Mouse (Mus musculus) heart, embryonic 10.5 days (tissue): ENCODE measurements around the gene Lamb3. TPM values are rescaled to one million over a fixed set of nuclear protein-coding genes. Genes with fewer than 3 reads are reported as not detected.
A peak's percentile ranks its signal among the peaks of the same experiment; 100 is the strongest.

ENCODE experiments used
- DNase-seq: peaks from one replicate; pipeline ENCODE4 v3.0.0-alpha.2; 2017; ENCODE audit warnings: low spot score
- H3K27ac ChIP-seq: fragments of 300-500 bp; sonication (generic); 2 replicates; pipeline ENCODE4 v1.5.1; 2016; ENCODE audit warnings: mild to moderate bottlenecking
- H3K27me3 ChIP-seq: fragments of 300-500 bp; sonication (generic); 2 replicates; pipeline ENCODE4 v1.6.1; 2016; ENCODE audit warnings: mild to moderate bottlenecking; ENCODE audit not compliant: poor library complexity, insufficient read depth, severe bottlenecking
- H3K36me3 ChIP-seq: fragments of 300-500 bp; sonication (generic); 2 replicates; pipeline ENCODE4 v1.6.1; 2016; ENCODE audit warnings: mild to moderate bottlenecking, moderate library complexity
- H3K4me1 ChIP-seq: fragments of 300-500 bp; sonication (generic); 2 replicates; pipeline ENCODE4 v1.6.1; 2016; ENCODE audit warnings: mild to moderate bottlenecking
- H3K4me3 ChIP-seq: fragments of 300-500 bp; sonication (generic); 2 replicates; pipeline ENCODE4 v1.5.1; 2016; ENCODE audit warnings: mild to moderate bottlenecking, moderate library complexity
- H3K9me3 ChIP-seq: fragments of 300-500 bp; sonication (generic); 2 replicates; pipeline ENCODE4 v1.6.1; 2016; ENCODE audit warnings: mild to moderate bottlenecking, moderate library complexity
- WGBS: fragments of 180-500 bp; shearing (Covaris S2); methylation state at CpG from one replicate; pipeline ENCODE4 v1.1.7; 2016; 5-methylcytosine and 5-hydroxymethylcytosine counted together
- polyA plus RNA-seq: library from polyadenylated mRNA; unstranded; fragments of >200 nt; fragmentation: Nextera tagmentation; extraction: Ambion mirVana; gene quantifications from 2 replicates; pipeline ENCODE4 v1.2.1, GENCODE M21; 2016

The Lamb3 gene
- polyA plus RNA-seq, 1 experiment from 2014 or later: 1.7 TPM

DNA sequence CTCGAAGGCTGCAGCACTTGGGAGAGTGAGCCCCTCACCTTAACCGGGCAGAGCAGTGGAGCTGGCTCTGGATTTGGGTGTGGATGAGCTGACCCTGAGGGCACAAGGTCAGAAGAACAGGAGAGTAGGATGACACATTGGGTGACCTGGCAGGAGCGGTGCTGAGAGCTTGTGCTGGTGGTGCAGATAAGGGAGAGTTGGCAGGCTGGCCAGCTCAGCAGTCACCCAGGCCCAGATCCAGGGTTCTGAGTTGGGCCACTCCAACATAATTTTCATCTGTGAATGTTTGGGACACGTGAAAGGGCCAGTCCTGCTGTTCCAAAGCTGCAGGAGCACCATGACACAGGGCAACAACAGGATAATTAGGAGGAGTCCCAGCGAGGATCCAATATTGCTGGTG lies 3.9 kb downstream of the Lamb3 start:
- Histone ChIP-seq H3K4me3 (no peak overlapping the region), H3K4me1 (peaks cover 8% of the 10 kb centered on the region; the same call in 1 of the 2 replicates), H3K36me3 (no peaks in the 10 kb centered on the region), H3K27ac (no peak overlapping the region), H3K27me3 (no peaks in the 10 kb centered on the region), H3K9me3 (no peaks in the 10 kb centered on the region)
- no peak for DNase-seq
- WGBS: 59% methylated on average over 5 of the region's 5 CpGs

DNA sequence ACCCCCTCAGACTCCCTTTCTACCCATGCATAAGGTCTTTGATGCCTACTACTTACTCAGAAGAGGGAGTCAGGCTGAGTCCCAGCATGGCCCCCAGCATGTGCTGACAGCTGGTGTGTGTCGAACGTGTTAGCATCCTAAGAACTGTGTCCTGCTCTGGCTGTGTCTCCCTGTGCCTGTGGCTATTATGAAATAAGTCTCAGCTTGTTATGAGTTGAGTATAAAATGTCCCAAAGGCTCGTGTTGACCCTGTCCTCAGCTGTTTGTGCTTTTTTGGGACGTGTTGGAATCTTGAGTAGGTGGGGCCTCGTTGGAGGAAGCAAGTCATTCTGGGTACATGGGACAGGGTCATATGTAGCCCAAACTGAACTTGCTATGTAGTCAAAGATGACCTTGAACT lies 6.6 kb downstream of the Lamb3 start:
- peaks cover 8% of the 10 kb centered on the region; the same call in 1 of the 2 replicates for H3K4me1 ChIP-seq
- 68% methylated on average over 5 of the region's 5 CpGs for WGBS
- H3K36me3 ChIP-seq: no peaks in the 10 kb centered on the region
- no peak overlapping the region for H3K27ac ChIP-seq
- DNase-seq: no peak
- H3K4me3 ChIP-seq: no peak overlapping the region
- H3K27me3 ChIP-seq: no peaks in the 10 kb centered on the region
- H3K9me3 ChIP-seq: no peaks in the 10 kb centered on the region

DNA sequence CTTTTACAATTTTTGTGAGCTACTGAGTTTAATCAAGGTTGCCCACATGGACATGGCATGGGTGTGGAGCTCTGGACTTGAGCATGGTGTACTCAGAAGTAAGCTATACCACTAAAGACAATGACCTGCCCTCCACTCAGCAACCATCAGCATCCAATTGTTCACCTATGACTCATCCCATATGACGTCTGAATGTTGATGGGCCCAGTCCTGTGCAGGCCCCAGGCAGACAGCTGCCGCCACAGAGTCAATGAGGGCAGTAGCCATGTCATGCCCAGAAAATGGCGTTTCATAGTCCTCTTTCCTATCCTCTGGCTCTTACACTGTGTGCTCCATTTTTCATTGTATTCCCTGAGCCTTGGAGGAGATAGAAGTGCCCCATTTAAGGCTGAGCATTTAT lies 8.5 kb downstream of the Lamb3 start:
- H3K36me3 ChIP-seq: no peaks in the 10 kb centered on the region
- H3K4me1 ChIP-seq: peaks cover 7% of the 10 kb centered on the region; the same call in 1 of the 2 replicates
- no peak overlapping the region for H3K4me3 ChIP-seq
- WGBS: 73% methylated on average over 3 of the region's 3 CpGs
- no peak overlapping the region for H3K27ac ChIP-seq
- no peak for DNase-seq
- H3K27me3 ChIP-seq: no peaks in the 10 kb centered on the region
- no peaks in the 10 kb centered on the region for H3K9me3 ChIP-seq

DNA sequence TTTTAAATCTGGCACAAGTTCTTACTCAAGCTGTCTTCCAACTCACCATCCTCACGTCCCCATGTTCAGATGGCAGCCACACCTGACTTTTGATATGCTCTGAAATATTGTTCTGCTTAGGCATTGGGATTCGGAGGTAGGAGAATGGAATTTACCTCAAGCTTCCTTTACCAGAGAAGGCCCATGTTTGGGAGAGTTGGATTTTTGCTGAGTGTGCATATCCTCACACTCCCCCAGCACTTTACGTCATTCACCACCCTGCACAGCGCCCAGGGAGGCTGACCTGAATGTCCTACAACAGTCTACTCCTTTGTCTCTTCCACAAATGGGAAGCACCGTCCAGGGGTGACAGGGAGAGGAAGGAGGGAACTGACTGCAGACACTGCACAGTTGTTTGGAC lies 12.9 kb downstream of the Lamb3 start:
- Histone ChIP-seq H3K9me3 (no peaks in the 10 kb centered on the region), H3K4me3 (no peak overlapping the region), H3K27me3 (no peaks in the 10 kb centered on the region), H3K27ac (no peak overlapping the region), H3K4me1 (no peaks in the 10 kb centered on the region), H3K36me3 (no peaks in the 10 kb centered on the region)
- 57% methylated on average over 5 of the region's 5 CpGs for WGBS
- no peak for DNase-seq

DNA sequence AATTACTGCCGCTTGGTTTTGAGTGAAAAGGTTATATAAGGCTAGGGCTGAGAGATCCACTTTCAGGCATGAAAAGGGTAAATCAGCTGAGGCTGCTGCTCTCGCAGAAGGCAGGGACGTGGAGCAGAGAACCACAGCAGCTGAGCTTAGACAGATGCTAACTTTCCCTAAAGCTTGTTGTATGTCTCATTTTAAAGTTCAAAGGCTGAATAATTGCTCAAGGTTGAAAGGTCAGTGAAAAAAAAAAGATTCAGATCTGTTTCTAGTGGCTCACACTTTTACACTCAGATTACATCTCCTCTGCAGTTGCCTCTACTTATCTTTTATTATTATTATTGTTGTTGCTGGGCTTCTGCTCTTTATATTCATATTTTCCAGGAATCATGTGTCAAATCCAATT lies 18.0 kb downstream of the Lamb3 start:
- DNase-seq: no peak
- 60% methylated on average over 3 of the region's 3 CpGs for WGBS
- H3K27ac ChIP-seq: no peak overlapping the region

DNA sequence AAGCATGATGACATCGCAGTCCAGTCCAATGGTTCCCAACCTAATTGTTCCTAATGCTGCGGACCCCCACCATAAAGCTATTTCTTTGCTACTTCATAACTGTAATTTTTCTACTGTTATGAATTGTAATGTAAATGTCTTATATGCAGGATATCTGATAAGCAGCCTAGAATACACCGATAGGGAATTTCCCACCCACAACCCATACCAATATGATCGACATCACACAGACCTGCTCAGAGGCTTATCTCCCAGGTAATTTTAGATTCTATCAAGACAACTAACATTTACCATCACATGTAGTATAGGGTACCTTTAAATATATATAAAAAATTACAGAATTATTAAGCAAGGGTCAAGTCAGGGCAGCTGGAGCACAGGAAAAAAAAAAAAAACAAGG lies 18.6 kb downstream of the Lamb3 start:
- no peaks in the 10 kb centered on the region for H3K36me3 ChIP-seq
- WGBS: 88% methylated on average over 4 of the region's 4 CpGs
- H3K4me1 ChIP-seq: peaks cover 8% of the 10 kb centered on the region
- H3K27me3 ChIP-seq: no peaks in the 10 kb centered on the region
- H3K9me3 ChIP-seq: no peaks in the 10 kb centered on the region
- H3K4me3 ChIP-seq: no peak overlapping the region
- DNase-seq: no peak
- H3K27ac ChIP-seq: no peak overlapping the region

More for the DNA sequence above, 18.0 kb downstream of the Lamb3 start:
- H3K9me3 ChIP-seq: no peaks in the 10 kb centered on the region
- H3K4me3 ChIP-seq: no peak overlapping the region
- H3K36me3 ChIP-seq: no peaks in the 10 kb centered on the region
- no peaks in the 10 kb centered on the region for H3K27me3 ChIP-seq
- H3K4me1 ChIP-seq: peaks cover 4% of the 10 kb centered on the region; the same call in 1 of the 2 replicates

DNA sequence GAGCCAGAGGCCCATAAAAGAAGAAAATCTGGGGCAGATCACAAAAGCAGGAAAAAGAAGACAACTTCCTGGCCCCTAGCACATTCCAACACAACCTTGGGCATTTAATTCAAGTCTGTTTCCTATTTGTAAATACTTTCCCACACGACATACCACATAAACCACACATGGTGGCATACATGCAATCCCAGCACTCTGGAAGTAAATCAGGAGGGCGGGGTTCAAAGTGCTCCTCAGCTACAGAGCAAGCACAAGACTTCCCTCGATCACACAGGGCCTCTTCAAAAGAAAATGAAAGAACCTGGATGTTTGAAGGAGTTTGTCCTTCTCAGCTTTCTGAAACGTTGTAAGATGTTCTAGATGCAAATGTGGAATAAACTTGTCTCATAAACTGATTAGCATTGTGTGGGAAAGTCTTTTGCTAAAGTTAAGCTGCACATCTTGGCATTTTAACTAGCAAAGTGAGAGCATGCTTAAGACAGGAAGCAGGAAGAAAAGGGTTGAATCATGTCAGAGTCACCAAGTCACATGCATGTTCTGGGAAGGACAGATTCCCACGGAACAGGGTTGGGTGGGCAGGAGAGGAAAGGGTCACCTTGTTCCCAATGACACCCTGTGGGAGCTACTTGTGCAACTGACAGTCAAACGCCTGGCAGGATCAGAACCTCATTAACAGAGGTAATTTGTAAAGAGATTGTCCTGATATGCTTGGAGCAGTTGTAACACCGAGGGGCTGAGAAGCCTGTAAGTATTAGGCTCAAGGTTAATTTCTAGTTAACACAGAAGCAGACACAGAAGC lies 19.4 kb downstream of the Lamb3 start:
- no peaks in the 10 kb centered on the region for H3K36me3 ChIP-seq
- 40% methylated on average over 7 of the region's 7 CpGs for WGBS
- H3K9me3 ChIP-seq: no peaks in the 10 kb centered on the region
- peaks cover 16% of the 10 kb centered on the region for H3K4me1 ChIP-seq
- H3K4me3 ChIP-seq: no peak overlapping the region
- no peaks in the 10 kb centered on the region for H3K27me3 ChIP-seq
- no peak for DNase-seq
- H3K27ac ChIP-seq: no peak overlapping the region

DNA sequence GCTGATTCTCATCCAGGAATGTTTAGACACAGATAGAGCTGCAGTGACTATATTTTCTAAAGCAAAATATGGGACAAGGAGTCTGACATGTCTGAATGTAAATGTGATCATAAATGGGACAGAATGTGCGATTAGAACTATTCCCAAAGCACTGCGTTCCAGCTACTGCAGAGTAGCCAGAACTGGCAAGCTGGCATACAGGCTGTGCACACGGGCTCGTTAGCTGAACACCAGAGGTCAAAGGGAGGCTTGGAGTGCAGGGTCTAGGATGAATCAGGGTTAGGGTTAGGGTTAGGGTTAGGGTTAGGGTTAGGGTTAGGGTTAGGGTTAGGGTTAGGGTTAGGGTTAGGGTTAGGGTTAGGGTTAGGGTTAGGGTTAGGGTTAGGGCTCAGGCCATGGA lies 20.0 kb downstream of the Lamb3 start:
- Histone ChIP-seq H3K4me3 (no peak overlapping the region), H3K27ac (no peak overlapping the region), H3K36me3 (no peaks in the 10 kb centered on the region), H3K4me1 (peaks cover 18% of the 10 kb centered on the region), H3K9me3 (no peaks in the 10 kb centered on the region), H3K27me3 (no peaks in the 10 kb centered on the region)
- 82% methylated on average over 4 of the region's 4 CpGs for WGBS
- DNase-seq: no peak

DNA sequence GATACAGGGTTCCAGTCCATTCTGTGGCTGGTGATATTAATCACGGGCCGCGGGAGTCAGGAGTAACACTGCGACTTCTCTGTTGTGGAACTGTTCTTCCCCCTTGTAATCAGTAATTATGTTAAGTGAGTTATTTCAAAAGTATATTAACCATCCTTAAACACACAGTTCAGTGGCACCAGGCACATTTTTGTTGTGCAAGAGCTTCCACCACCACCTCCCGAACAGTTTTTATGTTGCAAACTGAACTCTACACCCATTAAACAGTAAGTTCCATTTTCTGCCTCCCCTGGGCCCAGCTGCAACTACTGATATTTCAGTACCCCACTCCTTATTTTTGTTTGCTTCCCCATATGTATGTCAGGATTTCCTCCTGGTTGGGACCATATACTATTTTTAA lies 22.1 kb downstream of the Lamb3 start:
- Histone ChIP-seq H3K4me1 (peaks cover 18% of the 10 kb centered on the region), H3K27ac (no peak overlapping the region), H3K36me3 (no peaks in the 10 kb centered on the region), H3K9me3 (no peaks in the 10 kb centered on the region), H3K4me3 (no peak overlapping the region), H3K27me3 (no peaks in the 10 kb centered on the region)
- DNase-seq: no peak
- WGBS: 87% methylated on average over 5 of the region's 5 CpGs

DNA sequence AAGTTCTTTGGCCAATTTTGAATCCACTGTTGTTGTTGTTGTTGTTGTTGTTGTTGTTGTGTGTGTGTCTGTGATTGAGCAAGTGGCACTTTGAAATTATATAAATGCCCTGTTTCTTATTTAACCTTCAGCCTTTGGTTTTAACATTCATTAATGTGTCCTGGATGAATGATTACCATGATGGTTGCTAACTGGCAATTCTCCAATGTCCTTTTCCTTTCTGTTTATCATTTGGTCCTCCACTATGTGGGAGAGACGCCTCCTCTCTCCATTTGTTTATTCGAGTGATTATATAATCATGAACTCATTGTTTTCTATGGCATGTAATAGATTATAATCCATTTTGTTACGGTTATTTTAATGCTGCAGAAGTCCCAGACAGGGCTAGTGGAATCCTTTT lies 23.0 kb downstream of the Lamb3 start:
- H3K4me1 ChIP-seq: peaks cover 18% of the 10 kb centered on the region
- WGBS: 73% methylated on average over 3 of the region's 3 CpGs
- no peak overlapping the region for H3K4me3 ChIP-seq
- no peaks in the 10 kb centered on the region for H3K27me3 ChIP-seq
- DNase-seq: no peak
- H3K36me3 ChIP-seq: no peaks in the 10 kb centered on the region
- no peak overlapping the region for H3K27ac ChIP-seq
- no peaks in the 10 kb centered on the region for H3K9me3 ChIP-seq

DNA sequence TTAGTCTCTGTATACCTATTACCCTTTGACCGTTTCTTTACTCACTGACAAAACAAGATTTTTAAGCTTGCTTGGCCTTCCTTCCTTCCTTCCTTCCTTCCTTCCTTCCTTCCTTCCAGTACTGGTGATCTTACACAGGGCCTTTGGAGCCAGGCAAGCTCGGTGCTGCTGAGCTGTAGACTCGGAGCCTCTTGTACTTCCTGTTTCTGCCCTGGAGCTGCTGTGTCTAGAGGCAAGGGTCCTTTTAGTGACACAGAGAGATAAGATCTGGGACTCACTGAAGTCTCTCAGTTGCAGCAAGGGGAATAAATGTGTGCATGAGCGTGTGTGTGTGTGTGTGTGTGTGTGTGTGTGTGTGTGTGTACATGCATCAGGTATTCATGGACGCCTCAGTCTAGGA lies 23.4 kb downstream of the Lamb3 start:
- H3K27me3 ChIP-seq: no peaks in the 10 kb centered on the region
- H3K4me1 ChIP-seq: peaks cover 18% of the 10 kb centered on the region
- no peaks in the 10 kb centered on the region for H3K9me3 ChIP-seq
- no peak for DNase-seq
- no peaks in the 10 kb centered on the region for H3K36me3 ChIP-seq
- H3K4me3 ChIP-seq: no peak overlapping the region
- H3K27ac ChIP-seq: peak overlapping the region; percentile 47; the same call in 1 of the 2 replicates
- 45% methylated on average over 5 of the region's 5 CpGs for WGBS

DNA sequence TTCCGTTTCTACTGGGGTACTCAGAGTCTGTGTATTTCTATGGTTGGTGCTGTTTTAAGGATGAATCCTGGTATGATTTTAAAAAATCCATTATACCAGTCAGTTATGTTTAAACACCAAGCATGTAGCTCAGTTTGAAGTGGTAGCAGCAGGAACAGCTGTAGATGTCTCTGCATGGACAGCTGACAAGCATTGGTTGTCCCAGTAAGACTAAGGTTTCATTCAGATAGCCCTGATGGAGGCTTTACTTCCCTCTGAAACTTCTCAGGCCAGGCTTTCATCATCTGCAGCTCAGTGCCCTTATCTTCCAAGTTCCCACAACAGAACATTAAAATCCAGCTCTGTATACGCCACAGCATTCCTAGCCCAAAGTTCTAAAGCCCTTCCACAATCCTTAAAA lies 25.2 kb downstream of the Lamb3 start:
- Histone ChIP-seq H3K27me3 (no peaks in the 10 kb centered on the region), H3K9me3 (no peaks in the 10 kb centered on the region), H3K4me3 (no peak overlapping the region), H3K36me3 (no peaks in the 10 kb centered on the region), H3K4me1 (peaks cover 14% of the 10 kb centered on the region), H3K27ac (no peak overlapping the region)
- WGBS: 79% methylated on average over 2 of the region's 2 CpGs
- no peak for DNase-seq

DNA sequence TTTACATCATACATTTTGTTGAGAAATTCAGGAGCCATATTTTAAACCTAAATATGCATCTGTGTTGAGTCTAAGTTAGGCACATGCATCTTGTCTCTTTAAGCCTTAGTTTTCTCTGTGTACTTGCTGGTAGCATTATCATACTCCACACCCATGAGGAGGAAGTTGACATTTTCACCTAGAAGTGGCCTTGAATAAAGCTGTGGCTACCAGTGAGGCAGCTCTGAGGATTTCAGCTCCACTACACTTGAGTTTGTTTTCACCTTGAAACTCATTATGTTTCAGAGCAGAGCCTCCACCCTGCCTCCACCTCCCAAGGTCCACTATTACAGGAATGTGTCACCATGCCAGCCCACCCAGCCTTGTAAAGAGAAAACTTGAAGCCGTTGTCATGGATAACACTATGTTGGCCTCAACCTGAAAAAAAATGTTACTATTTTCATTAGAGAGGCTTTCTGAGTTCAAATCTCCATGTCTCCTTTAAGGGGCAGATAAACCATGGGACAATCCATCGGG lies 26.7 kb downstream of the Lamb3 start:
- no peaks in the 10 kb centered on the region for H3K36me3 ChIP-seq

More for the DNA sequence above, 26.7 kb downstream of the Lamb3 start:
- DNase-seq: no peak
- Histone ChIP-seq H3K27me3 (no peaks in the 10 kb centered on the region), H3K4me1 (peaks cover 14% of the 10 kb centered on the region), H3K4me3 (no peak overlapping the region), H3K9me3 (no peaks in the 10 kb centered on the region), H3K27ac (no peak overlapping the region)
- WGBS: 84% methylated on average over 2 of the region's 2 CpGs
